Mouse (Mus musculus) liver, embryonic 11.5 days (tissue): ENCODE measurements around the gene Dusp1. TPM values are rescaled to one million over a fixed set of nuclear protein-coding genes. Genes with fewer than 3 reads are reported as not detected.

Experiments used
- ATAC-seq: fragments of 200-750 bp; cut with Nextera tagmentation; replicated peaks from 2 replicates; pipeline ENCODE4 v1.8.0; 2017; ENCODE audit warnings: moderate number of reproducible peaks, mild to moderate bottlenecking, moderate TSS enrichment, moderate library complexity; ENCODE audit not compliant: low FRiP score
- DNase-seq: peaks from one replicate; pipeline ENCODE4 v3.0.0-alpha.2; 2017; ENCODE audit warnings: low spot score
- H3K27ac ChIP-seq: fragments of 300-500 bp; sonication (generic); 2 replicates; pipeline ENCODE4 v1.5.1; 2014; ENCODE audit warnings: mild to moderate bottlenecking, low read depth, low read length, control low read depth
- H3K27me3 ChIP-seq: fragments of 300-500 bp; sonication (generic); replicated peaks from 2 replicates; pipeline ENCODE4 v1.6.1; 2014; ENCODE audit warnings: low read length, mixed read lengths; ENCODE audit not compliant: control insufficient read depth, insufficient read depth
- H3K36me3 ChIP-seq: fragments of 300-500 bp; sonication (generic); 2 replicates; pipeline ENCODE4 v1.6.1; 2014; ENCODE audit warnings: mild to moderate bottlenecking, low read length, moderate library complexity, mixed read lengths; ENCODE audit not compliant: control insufficient read depth, insufficient read depth
- H3K4me1 ChIP-seq: fragments of 300-500 bp; sonication (generic); replicated peaks from 2 replicates; pipeline ENCODE4 v1.6.1; 2014; ENCODE audit warnings: low read length, mixed read lengths; ENCODE audit not compliant: control insufficient read depth, insufficient read depth
- H3K4me2 ChIP-seq: fragments of 300-500 bp; sonication (generic); 2 replicates; pipeline ENCODE4 v1.6.1; 2014; ENCODE audit warnings: mild to moderate bottlenecking, control low read depth, moderate library complexity
- H3K4me3 ChIP-seq: fragments of 300-500 bp; sonication (generic); 2 replicates; pipeline ENCODE4 v1.5.1; 2014; ENCODE audit warnings: low read depth, low read length, control low read depth
- H3K9ac ChIP-seq: fragments of 300-500 bp; sonication (generic); 2 replicates; pipeline ENCODE4 v1.6.1; 2014; ENCODE audit warnings: low read depth, low read length, control low read depth
- H3K9me3 ChIP-seq: fragments of 300-500 bp; sonication (generic); 2 replicates; pipeline ENCODE4 v1.6.1; 2016; ENCODE audit warnings: low read length, inconsistent platforms, mixed read lengths; ENCODE audit not compliant: control insufficient read depth
- WGBS: fragments of 180-500 bp; shearing (Covaris S2); extraction: QIAGEN DNeasy Blood & Tissue Kit; methylation state at CpG from one replicate; pipeline ENCODE4 v1.1.7; 2014; 5-methylcytosine and 5-hydroxymethylcytosine counted together
- polyA plus RNA-seq: library from polyadenylated mRNA; unstranded; fragments of >200 nt; fragmentation: Nextera tagmentation; extraction: Ambion mirVana; gene quantifications from 2 replicates; pipeline ENCODE4 v1.2.1, GENCODE M21; 2014

Dusp1 gene
- polyA plus RNA-seq, 1 experiment from 2014 or later: 18.6 TPM

DNA sequence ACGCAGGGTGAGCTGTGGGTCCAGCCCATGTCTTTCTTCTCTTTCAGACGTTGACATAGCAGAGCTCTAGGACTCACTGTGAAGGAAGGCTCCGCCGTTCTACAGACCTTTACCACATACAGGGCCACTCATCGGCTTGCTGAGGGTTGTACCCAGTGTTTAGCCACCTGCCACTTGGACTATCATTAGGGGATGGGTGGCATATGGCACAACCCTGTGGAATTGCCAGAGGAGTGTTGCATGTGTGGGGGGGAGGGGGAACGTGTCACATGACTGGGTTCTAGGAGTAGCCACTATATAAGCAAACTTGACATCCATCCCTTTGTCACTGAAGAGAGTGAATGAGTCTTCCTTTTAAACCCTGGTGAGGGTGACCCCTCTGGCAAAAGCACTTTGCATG, 1.5 kb upstream of the Dusp1 start:
- H3K4me2 ChIP-seq: no peak overlapping the region
- H3K27ac ChIP-seq: no peak overlapping the region
- H3K27me3 ChIP-seq: no peaks in the 10 kb centered on the region
- DNase-seq: no peak
- H3K36me3 ChIP-seq: peaks cover 19% of the 10 kb centered on the region
- WGBS: 88% methylated on average over 6 of the region's 6 CpGs
- no peak overlapping the region for H3K9ac ChIP-seq
- H3K4me3 ChIP-seq: no peak overlapping the region
- ATAC-seq: no peak
- no peaks in the 10 kb centered on the region for H3K9me3 ChIP-seq
- H3K4me1 ChIP-seq: peaks cover 28% of the 10 kb centered on the region

DNA sequence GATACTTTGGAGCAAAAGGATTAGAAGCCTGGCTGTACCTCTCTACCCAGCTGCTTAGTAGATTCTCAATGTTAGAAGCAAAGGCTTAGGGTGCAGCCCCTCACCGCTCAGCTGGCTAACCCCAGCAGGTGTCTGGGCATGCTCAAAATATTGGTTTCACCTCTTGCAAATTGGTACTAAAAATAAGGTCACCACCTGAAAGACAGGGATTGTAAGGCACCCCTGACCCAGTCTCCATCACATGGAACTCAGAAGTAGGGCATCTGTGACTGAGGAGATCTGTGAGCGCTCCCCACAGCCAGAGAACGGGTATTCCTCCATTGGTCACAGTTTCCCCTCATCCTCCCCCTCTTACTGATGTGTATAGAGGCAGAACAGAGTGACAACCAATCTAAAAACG, 364 bp upstream of the Dusp1 start:
- Histone ChIP-seq H3K27ac (no peak overlapping the region), H3K4me2 (peak overlapping the region; percentile 85), H3K4me3 (peak overlapping the region; percentile 87), H3K27me3 (no peaks in the 10 kb centered on the region), H3K36me3 (peaks cover 7% of the 10 kb centered on the region), H3K9ac (peak overlapping the region; percentile 72), H3K9me3 (no peaks in the 10 kb centered on the region), H3K4me1 (peaks cover 28% of the 10 kb centered on the region)
- ATAC-seq: no peak
- DNase-seq: no peak
- WGBS: 79% methylated on average over 4 of the region's 4 CpGs

DNA sequence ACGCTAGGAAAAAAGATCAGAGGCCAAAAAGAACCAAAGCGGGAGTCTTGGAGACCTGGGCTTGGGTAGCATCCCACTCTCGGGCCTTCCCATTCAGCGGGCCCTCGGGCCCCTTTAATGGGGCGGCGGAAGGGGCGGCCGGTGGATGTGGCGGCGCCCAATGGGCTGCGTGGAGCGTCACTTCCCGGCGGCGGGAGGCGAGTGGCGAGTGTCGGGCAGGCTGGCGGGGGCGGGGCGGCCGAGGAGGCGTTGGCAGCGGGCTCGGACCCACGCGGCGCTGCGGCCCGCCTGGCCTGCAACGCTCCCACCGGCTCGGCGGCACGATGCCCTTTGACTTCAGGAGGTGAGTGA, 663 bp downstream of the Dusp1 start, which contains the start of gene Ergic1:
Gene Ergic1, plus strand, starts transcription at position 200 of the 351 bp plus-strand sequence.
- WGBS: 0% methylated on average over 33 of the region's 36 CpGs

DNA sequence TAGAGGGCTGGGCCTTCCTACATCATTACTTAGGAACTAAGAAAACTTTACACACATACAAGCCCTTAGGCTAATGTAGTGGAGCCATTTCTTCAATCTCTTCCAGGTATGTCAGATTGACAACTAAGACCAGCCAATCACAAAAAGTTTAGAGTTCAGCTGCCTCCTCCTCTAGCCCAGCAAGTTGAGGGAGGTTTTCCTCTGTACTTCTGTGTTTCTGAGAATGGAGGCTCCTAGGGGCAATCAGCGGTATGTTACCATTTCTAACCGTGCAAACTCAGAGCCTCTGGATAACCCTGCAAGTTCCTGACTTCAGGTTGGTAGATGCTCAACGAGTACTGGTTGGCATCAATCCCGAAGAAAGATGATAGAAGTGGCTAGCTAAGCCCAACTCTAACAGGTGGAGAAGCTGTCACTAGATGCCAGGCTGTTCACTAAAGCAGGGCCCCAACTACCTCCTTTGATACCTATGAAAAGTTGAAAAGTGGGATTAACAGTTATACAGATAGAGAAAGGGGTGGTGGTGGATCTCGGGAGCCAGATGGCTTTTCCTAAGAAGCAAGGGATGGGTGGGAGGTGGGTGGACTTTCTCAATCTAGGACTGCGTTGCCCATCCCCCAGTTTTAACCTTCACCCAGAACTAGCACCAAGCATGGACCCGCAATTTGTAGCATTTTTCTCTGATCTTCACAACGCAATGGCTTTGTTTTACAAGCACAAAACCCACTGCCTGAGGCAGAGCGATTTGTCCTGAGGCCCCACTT, 1.2 kb downstream of the Dusp1 start:
- Histone ChIP-seq H3K27me3 (no peaks in the 10 kb centered on the region), H3K36me3 (0 out of 2 replicates have a peak, but pooled peaks cover 2% of the 10 kb centered on the region), H3K9ac (peak overlapping the region; percentile 72), H3K4me2 (peak overlapping the region; percentile 85), H3K4me3 (peak overlapping the region; percentile 87), H3K27ac (peak overlapping the region; percentile 44), H3K9me3 (no peaks in the 10 kb centered on the region), H3K4me1 (peaks cover 24% of the 10 kb centered on the region)
- ATAC-seq: 0 out of 2 replicates have a peak, but pooled peaks have one; percentile 13
- DNase-seq: no peak
- WGBS: 42% methylated on average over 9 of the region's 9 CpGs

More for the DNA sequence above, 663 bp downstream of the Dusp1 start, which contains the start of gene Ergic1:
- Histone ChIP-seq H3K27me3 (no peaks in the 10 kb centered on the region), H3K36me3 (peaks cover 2% of the 10 kb centered on the region; the same call in 1 of the 2 replicates), H3K4me3 (peak within 1 kb of the TSS; percentile 87), H3K4me1 (peaks cover 24% of the 10 kb centered on the region), H3K9ac (peak within 1 kb of the TSS; percentile 72), H3K27ac (peak within 1 kb of the TSS; percentile 44), H3K4me2 (peak within 1 kb of the TSS; percentile 85), H3K9me3 (no peaks in the 10 kb centered on the region)
- ATAC-seq (peak; percentile 93), DNase-seq (peak; percentile 89)

DNA sequence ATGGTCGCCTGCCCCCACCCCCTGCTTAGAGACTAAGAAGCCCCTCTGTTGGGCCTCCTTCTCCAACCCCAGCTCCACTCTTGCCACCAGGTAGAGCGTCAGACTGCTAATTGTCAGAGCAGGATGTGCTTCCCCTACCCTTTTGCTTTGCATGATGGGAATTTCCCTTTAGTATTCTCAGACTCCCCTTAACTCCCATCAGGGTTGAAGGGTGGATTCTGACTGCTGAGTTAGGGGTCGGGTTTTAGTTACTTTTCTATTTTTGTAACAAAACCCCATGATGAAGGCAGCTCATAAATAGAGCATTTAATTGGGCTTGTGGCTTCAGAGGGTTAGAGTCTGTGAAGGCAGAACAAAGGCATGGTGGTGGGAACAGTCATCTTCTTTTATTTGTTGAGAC, 8.9 kb downstream of the Dusp1 start:
- Histone ChIP-seq H3K4me1 (peaks cover 6% of the 10 kb centered on the region; the same call in 1 of the 2 replicates), H3K27ac (no peak overlapping the region), H3K9me3 (no peaks in the 10 kb centered on the region), H3K9ac (no peak overlapping the region), H3K36me3 (no peaks in the 10 kb centered on the region), H3K4me3 (no peak overlapping the region), H3K4me2 (no peak overlapping the region), H3K27me3 (peaks cover 10% of the 10 kb centered on the region)
- no peak for DNase-seq
- no peak for ATAC-seq
- WGBS: 63% methylated on average over 3 of the region's 3 CpGs

DNA sequence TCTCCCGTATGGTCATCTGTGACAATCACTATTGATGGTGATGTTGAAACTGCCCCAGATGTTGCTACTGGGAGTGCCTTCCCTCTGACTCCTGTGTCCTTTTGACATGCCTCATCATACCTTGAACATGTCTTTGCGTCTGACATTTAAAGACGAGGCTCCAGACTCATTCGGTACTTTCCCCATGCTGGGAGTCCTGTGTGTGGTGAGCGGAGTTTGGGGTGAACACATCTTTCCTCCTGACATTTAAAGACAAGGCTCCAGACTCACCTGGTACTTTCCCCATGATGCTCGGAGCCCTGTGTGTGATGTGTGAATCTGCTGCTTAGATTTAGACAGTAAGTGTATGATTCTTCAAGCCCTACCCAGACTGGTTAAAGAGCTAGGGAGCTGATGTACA, 10.8 kb downstream of the Dusp1 start:
- Histone ChIP-seq H3K9ac (no peak overlapping the region), H3K4me3 (no peak overlapping the region), H3K4me2 (no peak overlapping the region), H3K36me3 (no peaks in the 10 kb centered on the region), H3K4me1 (peaks cover 6% of the 10 kb centered on the region; the same call in 1 of the 2 replicates), H3K9me3 (no peaks in the 10 kb centered on the region), H3K27ac (no peak overlapping the region), H3K27me3 (peaks cover 10% of the 10 kb centered on the region)
- ATAC-seq (no peak), DNase-seq (no peak)
- WGBS: 79% methylated on average over 6 of the region's 6 CpGs

DNA sequence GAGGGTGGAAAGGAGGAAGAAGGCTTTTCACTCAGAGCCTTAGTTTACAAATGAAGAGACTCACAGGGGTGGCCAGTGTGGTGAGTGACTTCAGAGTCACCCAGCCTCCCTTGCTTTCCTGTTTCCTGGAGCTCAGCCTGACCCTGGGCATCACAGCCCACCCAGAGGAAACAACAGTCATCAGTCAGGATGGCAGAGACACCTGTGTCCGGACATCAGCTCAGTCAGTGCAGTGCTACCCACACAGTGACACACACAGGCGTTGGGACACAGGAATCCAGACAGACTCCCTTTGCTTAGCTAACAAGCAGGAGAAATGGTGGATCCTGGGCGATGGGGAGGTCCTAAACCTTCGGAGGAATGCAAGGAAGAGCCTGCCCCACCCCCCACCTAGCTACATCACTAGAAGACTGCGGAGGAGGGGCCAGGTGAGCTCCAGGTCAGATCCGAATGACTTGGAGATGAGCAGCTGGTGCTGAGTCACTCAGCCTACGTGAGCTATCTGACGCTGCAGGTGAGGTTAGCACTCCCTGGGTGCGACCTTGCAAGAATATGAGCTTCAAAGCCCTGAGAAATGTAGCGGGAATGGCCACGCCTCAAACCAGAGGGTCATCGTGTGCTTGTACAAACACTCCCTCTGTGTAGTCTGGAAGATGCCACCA, 12.6 kb downstream of the Dusp1 start:
- Histone ChIP-seq H3K36me3 (no peaks in the 10 kb centered on the region), H3K9me3 (no peaks in the 10 kb centered on the region), H3K4me1 (peaks cover 6% of the 10 kb centered on the region; the same call in 1 of the 2 replicates), H3K27me3 (peaks cover 10% of the 10 kb centered on the region), H3K27ac (no peak overlapping the region), H3K4me2 (0 out of 2 replicates have a peak overlapping the region, but pooled peaks have one; percentile 3), H3K4me3 (no peak overlapping the region), H3K9ac (no peak overlapping the region)
- DNase-seq: no peak
- WGBS: 16% methylated on average over 12 of the region's 12 CpGs
- ATAC-seq: no peak

DNA sequence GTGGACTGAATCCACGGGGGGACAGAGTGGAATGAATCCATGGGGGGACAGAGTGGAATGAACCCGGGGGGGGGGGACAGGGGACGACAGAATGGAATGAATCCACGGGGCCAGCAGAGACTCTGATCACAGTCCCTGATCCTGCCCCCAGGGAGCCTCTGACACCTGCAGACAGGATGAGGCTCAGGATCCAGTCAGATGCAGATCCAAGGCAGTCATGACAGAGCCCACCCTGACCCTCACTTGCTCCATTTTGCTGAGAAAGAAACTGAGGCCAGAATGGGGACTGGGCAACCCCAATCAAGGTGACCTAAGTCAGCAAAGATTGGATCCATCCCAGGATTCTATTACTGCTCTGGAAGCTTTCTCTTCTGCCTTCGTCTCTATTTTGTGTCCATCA, 13.4 kb downstream of the Dusp1 start:
- 11% methylated on average over 5 of the region's 5 CpGs for WGBS
- H3K4me1 ChIP-seq: peaks cover 6% of the 10 kb centered on the region; the same call in 1 of the 2 replicates
- no peaks in the 10 kb centered on the region for H3K9me3 ChIP-seq
- DNase-seq: no peak
- no peaks in the 10 kb centered on the region for H3K36me3 ChIP-seq
- no peak overlapping the region for H3K4me3 ChIP-seq
- peaks cover 10% of the 10 kb centered on the region for H3K27me3 ChIP-seq
- no peak overlapping the region for H3K4me2 ChIP-seq
- no peak overlapping the region for H3K27ac ChIP-seq
- ATAC-seq: no peak
- H3K9ac ChIP-seq: no peak overlapping the region
